Mouse (Mus musculus): ENCODE data around the gene Pla2g6. TPM values are rescaled to one million over a fixed set of nuclear protein-coding genes. Genes with fewer than 3 reads are reported as not detected.

The Pla2g6 gene
- total RNA-seq, 2 experiments from 2014 or later = 13.0 to 15.3 TPM

GRCm38 (mm10) chr15:79280850-79281249, 47.3 kb downstream of the Pla2g6 start:
- ATAC-seq (replicated peaks; ENCODE audit: poor library complexity, severe bottlenecking) = no peak

DNA sequence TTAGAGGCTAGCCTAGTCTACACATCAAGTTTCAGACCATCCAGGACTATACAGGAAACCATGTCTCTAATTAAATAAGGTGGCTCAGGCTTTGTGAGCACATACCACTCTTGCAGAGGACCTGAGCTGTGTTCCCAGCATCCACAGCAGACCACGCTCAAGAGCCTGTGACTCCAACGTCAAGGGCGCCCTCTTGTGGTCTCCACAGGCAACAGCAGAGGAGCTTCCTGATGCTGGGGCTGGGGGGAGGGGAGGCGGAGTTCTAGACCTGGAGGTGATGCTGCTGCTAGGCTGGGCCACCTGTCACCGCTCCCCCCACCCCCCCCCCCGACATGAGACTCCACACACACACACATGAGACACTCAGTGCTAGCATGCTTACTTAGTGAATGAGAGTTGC, 48.0 kb downstream of the Pla2g6 start:
- ATAC-seq (replicated peaks; ENCODE audit: poor library complexity, severe bottlenecking) = peak; percentile 64

- ATAC-seq (replicated peaks; ENCODE audit: poor library complexity, severe bottlenecking) = no peak
These were observed 50.5 kb downstream of the Pla2g6 start for GRCm38 (mm10) chr15:79277728-79278127.

- no peak for ATAC-seq (replicated peaks; ENCODE audit: poor library complexity, severe bottlenecking)
These were observed 55.2 kb downstream of the Pla2g6 start for GRCm38 (mm10) chr15:79273020-79273419.

GRCm38 (mm10) chr15:79271124-79271746, 57.0 kb downstream of the Pla2g6 start:
- ATAC-seq (replicated peaks; ENCODE audit: poor library complexity, severe bottlenecking) = peak; percentile 62

- peak; percentile 83 for ATAC-seq (replicated peaks; ENCODE audit: poor library complexity, severe bottlenecking)
These were observed 57.7 kb downstream of the Pla2g6 start for GRCm38 (mm10) chr15:79270317-79271123.

- no peak for ATAC-seq (replicated peaks; ENCODE audit: poor library complexity, severe bottlenecking)
These were observed 59.7 kb downstream of the Pla2g6 start for GRCm38 (mm10) chr15:79268521-79268920.

DNA sequence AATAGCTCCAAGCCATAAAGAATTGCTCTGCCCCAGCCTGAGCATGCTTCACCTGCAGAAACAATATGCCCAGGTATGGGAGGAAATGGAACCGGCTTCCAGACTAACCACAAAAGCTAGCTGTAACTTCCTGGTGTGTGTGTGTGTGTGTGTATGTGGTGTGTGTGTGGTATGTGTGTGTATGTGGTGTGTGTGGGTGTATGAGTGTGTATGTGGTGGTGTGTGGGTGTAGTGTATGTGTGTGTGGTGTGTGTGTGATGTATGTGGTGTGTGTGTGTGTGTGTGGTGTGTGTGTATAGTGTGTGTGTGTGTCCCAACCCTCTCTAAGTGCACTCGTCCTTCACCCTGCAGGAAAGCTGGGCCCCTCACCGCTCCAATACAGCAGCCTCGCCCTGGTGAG, 62.8 kb downstream of the Pla2g6 start:
- no peak for ATAC-seq (replicated peaks; ENCODE audit: poor library complexity, severe bottlenecking)

- no peak for ATAC-seq (replicated peaks; ENCODE audit: poor library complexity, severe bottlenecking)
These were observed 64.5 kb downstream of the Pla2g6 start for GRCm38 (mm10) chr15:79263726-79264125.

DNA sequence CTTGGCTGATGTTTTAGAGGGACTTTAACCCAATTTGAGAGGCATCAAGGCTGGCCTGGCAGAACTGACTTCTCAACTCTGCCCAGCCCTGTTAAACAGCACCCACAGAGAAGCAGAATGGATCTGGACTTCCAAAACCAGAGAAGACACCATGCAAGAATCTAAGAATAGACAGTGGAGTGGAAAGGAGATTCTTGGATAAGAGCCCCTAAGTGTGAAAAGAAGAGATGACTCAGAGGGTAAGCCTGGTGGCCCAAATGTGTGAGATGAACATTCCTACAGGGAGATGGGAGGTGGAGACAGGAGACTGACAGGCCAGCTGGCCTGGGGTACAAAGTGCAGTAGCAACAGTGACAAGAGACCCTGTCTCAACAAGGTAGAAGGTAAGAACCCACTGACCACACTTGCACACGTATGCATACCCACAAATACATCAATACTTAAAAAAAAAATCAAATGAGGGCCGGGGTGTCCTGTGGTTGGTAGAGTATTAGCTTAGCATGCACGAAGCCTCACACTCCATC, 65.3 kb downstream of the Pla2g6 start:
- no peak for ATAC-seq (replicated peaks; ENCODE audit: poor library complexity, severe bottlenecking)

GRCm38 (mm10) chr15:79262375-79262774, 65.8 kb downstream of the Pla2g6 start:
- 0 out of 2 replicates have a peak, but pooled peaks have one; percentile 24 for ATAC-seq (replicated peaks; ENCODE audit: poor library complexity, severe bottlenecking)

DNA sequence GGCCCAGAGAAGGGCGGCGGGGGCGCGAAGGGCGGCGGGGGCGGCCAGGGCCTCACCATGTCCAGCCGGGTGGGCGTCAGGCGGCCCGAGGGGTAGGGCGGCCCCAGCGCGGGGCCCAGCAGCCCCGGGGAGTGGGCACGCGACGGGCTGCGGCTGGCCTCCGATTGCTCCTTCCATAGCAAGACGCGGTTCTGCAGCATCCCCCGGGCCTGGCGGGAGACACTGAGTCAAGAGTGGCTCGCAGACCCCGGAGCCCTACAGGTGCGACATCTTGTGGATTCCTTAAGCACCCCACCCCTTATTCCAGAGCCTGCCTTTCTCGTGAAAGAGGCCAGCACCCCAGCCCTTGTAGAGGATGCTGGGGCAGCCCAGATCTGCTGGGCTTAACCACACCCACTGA, 66.4 kb downstream of the Pla2g6 start:
- 0 out of 2 replicates have a peak, but pooled peaks have one; percentile 23 for ATAC-seq (replicated peaks; ENCODE audit: poor library complexity, severe bottlenecking)

- peak; percentile 20 for ATAC-seq (replicated peaks; ENCODE audit: poor library complexity, severe bottlenecking)
These were observed 67.0 kb downstream of the Pla2g6 start for GRCm38 (mm10) chr15:79261095-79261725.

- ATAC-seq (replicated peaks; ENCODE audit: poor library complexity, severe bottlenecking) = no peak
These were observed 69.7 kb downstream of the Pla2g6 start for GRCm38 (mm10) chr15:79258521-79258920.

DNA sequence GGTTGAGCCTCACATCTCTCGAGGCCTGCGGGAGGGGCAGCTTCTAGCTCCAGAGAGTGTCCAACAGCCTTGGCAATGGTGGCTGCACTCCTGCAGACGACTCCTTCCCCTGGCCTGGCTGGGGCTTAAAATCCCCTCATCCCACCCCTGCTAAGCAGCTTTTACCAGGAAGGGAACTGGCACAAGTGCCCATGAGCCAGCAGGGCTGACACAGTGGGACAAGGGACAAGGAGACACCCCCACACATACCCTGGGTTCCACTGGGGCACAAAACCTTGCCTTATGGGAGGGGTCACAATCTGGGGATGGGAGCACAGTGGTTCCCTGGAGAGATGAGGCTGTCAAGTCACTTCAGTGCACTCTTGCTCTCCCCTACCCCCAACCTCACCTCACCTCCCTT, 73.5 kb downstream of the Pla2g6 start, which contains the start of gene Slc16a8:
Slc16a8 (minus strand) TSS at position 101 of the 400 bp plus-strand sequence.
- no peak for ATAC-seq (replicated peaks; ENCODE audit: poor library complexity, severe bottlenecking)

DNA sequence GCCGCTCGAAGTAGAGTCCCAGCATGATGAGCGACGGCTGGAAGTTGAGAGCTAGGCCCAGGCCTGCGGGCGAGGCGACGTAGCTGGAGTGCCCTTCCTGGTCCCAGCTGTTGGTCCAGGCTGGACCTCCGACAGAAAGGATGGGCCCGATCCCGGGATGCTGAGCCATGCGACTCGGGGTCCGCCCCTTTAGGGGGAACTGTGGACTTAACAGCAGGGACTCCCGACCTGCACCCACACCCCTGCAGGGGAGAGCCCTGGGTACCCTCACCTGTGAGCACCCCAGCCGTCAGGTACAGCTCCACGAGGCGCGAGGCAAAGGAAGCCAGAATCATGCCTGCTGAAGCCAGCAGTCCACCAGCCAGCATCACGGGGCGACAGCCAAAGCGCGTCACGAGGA, 75.6 kb downstream of the Pla2g6 start:
- ATAC-seq (replicated peaks; ENCODE audit: poor library complexity, severe bottlenecking) = no peak

GRCm38 (mm10) chr15:79251781-79252491, 76.3 kb downstream of the Pla2g6 start:
- no peak for ATAC-seq (replicated peaks; ENCODE audit: poor library complexity, severe bottlenecking)

DNA sequence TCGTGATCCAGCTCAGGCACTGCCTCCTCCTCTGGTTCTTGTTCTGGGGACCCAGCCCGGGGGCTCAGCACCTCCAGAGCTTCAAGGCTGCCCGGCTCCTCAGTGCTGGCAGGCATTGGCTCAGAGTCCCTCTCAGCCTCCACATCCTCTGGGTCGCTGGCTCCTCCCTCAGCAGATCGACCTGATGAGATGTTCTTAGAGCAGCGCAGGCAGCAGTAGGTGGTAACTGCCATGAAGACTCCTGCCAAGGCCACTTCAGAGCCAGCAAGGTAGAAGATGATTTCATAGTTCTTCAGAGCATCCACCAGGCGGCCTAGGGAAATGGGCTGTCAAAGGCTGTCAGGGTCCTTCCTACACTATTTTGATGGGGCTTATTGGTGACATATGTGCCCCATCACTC, 77.0 kb downstream of the Pla2g6 start:
- no peak for ATAC-seq (replicated peaks; ENCODE audit: poor library complexity, severe bottlenecking)

DNA sequence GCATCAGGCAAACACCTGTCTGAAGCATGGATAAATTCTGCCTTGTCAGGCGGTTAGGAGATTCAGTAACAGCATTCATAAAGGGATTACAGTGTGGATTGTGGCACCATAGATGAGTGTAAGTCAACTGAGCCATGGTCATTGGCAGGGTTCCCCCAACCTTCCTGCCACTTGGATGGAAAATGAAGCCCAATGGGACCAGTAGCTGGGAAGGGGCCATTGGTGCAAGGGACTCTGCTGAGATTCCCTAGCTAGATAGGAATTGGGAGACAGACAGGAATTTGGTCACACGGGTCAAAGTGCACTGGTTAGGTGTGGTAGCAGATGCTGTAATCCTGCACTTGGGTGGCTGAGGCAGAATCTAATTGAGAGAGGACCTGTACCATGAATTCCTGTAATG, 78.0 kb downstream of the Pla2g6 start:
- ATAC-seq (replicated peaks; ENCODE audit: poor library complexity, severe bottlenecking) = no peak

GRCm38 (mm10) chr15:79245321-79245720, 82.9 kb downstream of the Pla2g6 start:
- no peak for ATAC-seq (replicated peaks; ENCODE audit: poor library complexity, severe bottlenecking)
